Mouse (Mus musculus) adrenal gland, postnatal 36 days (tissue): ENCODE data around the gene Dhx32. TPM values are rescaled to one million over a fixed set of nuclear protein-coding genes. Genes with fewer than 3 reads are reported as not detected.

Experiments used
- total RNA-seq, 2 experiments: library from RNA; stranded (reverse); gene quantifications; 2 replicates each; pipeline ENCODE4 v1.2.3; 2021

Dhx32 gene
- total RNA-seq, 2 experiments from 2014 or later: 57.7 to 62.5 TPM

Other genes starting within 250 kb of the Dhx32 start
- not detected for gene Tex36, start 180.6 kb downstream of the Dhx32 start, total RNA-seq
- 10 to 100 TPM; 15.0 to 19.7 TPM for gene Edrf1, start 145.2 kb downstream of the Dhx32 start, total RNA-seq
- gene Mmp21, start 102.7 kb downstream of the Dhx32 start, total RNA-seq: not detected
- 10 to 100 TPM; 61.7 to 64.2 TPM for gene Bccip, start 73.4 kb downstream of the Dhx32 start, total RNA-seq
- gene Uros, start 72.7 kb downstream of the Dhx32 start, total RNA-seq: 10 to 100 TPM; 13.3 to 16.1 TPM
- gene Fank1, start 5.9 kb downstream of the Dhx32 start, total RNA-seq: under 1 TPM in 1 of 2 experiments, not detected in 1; 0.50 TPM